18 mouse cellular contexts compared by ENCODE assay signal in the genomic region with DNA sequence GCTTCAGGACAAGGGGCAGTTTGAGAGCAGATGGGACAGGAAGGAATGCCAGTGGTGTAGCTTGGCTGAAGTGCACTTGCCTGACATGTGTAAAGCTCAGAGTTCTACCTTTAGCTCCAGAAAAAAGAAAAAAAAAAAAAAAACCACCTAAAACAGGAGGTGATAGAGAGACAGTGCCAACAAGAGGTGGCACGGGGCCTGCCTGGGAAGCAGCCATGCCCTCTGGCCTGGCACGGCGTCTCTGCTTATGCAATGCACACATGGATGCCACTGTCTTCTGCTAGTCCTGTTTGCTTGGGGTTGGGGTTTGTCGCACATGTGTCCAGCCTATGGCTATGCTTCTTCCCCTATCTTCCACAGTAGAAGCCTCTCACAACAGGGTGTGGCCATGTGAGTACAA. TPM values are rescaled to one million over a fixed set of nuclear protein-coding genes. Genes with fewer than 3 reads are reported as not detected.
DNase-seq lines count a peak whose midpoint lies in the region.
"Had no signal": no experiment of that assay in that cellular context is flagged by ENCODE, and none has a peak within 500 bp of the region (broad histone marks: within the 10 kb centered on the region; RNA-seq: fewer than 3 reads in every experiment).

No protein-coding gene starts in this region.

- H3K4me3 ChIP-seq in heart, embryonic 10.5 days = no peak overlapping the region
- H3K4me3 ChIP-seq: forebrain, embryonic 15.5 days; limb, embryonic 12.5 days; lung, embryonic 15.5 days; midbrain, embryonic 10.5 days had no signal

- no peaks in the 10 kb centered on the region for H3K9me3 ChIP-seq in heart, embryonic 10.5 days
- H3K9me3 ChIP-seq: forebrain, embryonic 15.5 days; lung, embryonic 15.5 days had no signal

- no peak overlapping the region for H3K27ac ChIP-seq in heart, embryonic 10.5 days
- H3K27ac ChIP-seq: forebrain, embryonic 15.5 days; kidney, postnatal 0 days; limb, embryonic 12.5 days; liver, embryonic 14.5 days; lung, embryonic 15.5 days; midbrain, embryonic 10.5 days; stomach, postnatal 0 days had no signal

- WGBS in heart, embryonic 10.5 days = 95% methylated on average over 4 of the region's 4 CpGs

- peak; percentile 61 for DNase-seq in adrenal gland, postnatal 14 days
- DNase-seq in adrenal gland, adult 18-20 months (ENCODE audit: low spot score in 2 of 2) = no peak
- peak; percentile 46 for DNase-seq in heart, postnatal 10 days
- DNase-seq in heart, embryonic 10.5 days (ENCODE audit: low spot score) = no peak
- DNase-seq in adrenal gland, postnatal 25 days = peak; percentile 39
- DNase-seq in cerebellum, adult 9-11 months = peak; percentile 76
- DNase-seq in MN1 (ENCODE audit: low spot score) = no peak
- DNase-seq in thymus, postnatal 10 days (ENCODE audit: low spot score in 2 of 2) = no peak
- DNase-seq: lung, postnatal 4 days; retina, postnatal 1 day had no signal

- no peaks in the 10 kb centered on the region for H3K36me3 ChIP-seq in heart, embryonic 10.5 days
- H3K36me3 ChIP-seq: forebrain, embryonic 15.5 days; G1E; limb, embryonic 12.5 days; lung, embryonic 15.5 days; midbrain, embryonic 10.5 days had no signal

- no peaks in the 10 kb centered on the region for H3K27me3 ChIP-seq in heart, embryonic 10.5 days (ENCODE audit: insufficient read depth, poor library complexity, severe bottlenecking)
- H3K27me3 ChIP-seq: forebrain, embryonic 15.5 days; lung, embryonic 15.5 days had no signal

- H3K4me1 ChIP-seq in heart, embryonic 10.5 days = peaks cover 27% of the 10 kb centered on the region

- intact Hi-C loops in heart, postnatal 10 days (cut with DNase I) = loop anchor here (2.0 to 5.0 kb wide), 3 partner anchors 95 to 455 kb away; a partner anchor contains a TSS

RNA-seq across cellular contexts. Expression of a gene that starts 2.6 kb away (rescaled TPM):
- 36.6 and 37.9 TPM in 2 replicates for total RNA-seq in adrenal gland, postnatal 14 days (2021)
- 10 to 100 TPM; 34.3 to 48.1 TPM for total RNA-seq in adrenal gland, adult 18-20 months (2021)
- total RNA-seq in heart, postnatal 10 days (2021) = 10 to 100 TPM; 52.7 to 67.3 TPM
- 24.9 and 32.6 TPM in 2 replicates for polyA plus RNA-seq in heart, embryonic 10.5 days (2016; fragmentation: Nextera tagmentation; extraction: Ambion mirVana)
- total RNA-seq in adrenal gland, postnatal 25 days (2021) = 54.5 and 79.1 TPM in 2 replicates
- polyA plus RNA-seq: G1E had no signal

Comparison
In these comparisons a context has a peak if more than half of its experiments do, and no peak if none do; other contexts are left out.
1. DNase-seq: peak in adrenal gland, postnatal 14 days (single experiment), heart, postnatal 10 days (2 of 2), adrenal gland, postnatal 25 days (single experiment) and cerebellum, adult 9-11 months (single experiment); none in adrenal gland, adult 18-20 months (0 of 2), heart, embryonic 10.5 days (single experiment), MN1 (single experiment) and thymus, postnatal 10 days (0 of 2).